Mouse (Mus musculus): ENCODE data around the gene Fancb. TPM values are rescaled to one million over a fixed set of nuclear protein-coding genes. Genes with fewer than 3 reads are reported as not detected.

The Fancb gene
- polyA plus RNA-seq (2012; fragmentation: generic; extraction: Trizol), result 0.70 TPM

DNA sequence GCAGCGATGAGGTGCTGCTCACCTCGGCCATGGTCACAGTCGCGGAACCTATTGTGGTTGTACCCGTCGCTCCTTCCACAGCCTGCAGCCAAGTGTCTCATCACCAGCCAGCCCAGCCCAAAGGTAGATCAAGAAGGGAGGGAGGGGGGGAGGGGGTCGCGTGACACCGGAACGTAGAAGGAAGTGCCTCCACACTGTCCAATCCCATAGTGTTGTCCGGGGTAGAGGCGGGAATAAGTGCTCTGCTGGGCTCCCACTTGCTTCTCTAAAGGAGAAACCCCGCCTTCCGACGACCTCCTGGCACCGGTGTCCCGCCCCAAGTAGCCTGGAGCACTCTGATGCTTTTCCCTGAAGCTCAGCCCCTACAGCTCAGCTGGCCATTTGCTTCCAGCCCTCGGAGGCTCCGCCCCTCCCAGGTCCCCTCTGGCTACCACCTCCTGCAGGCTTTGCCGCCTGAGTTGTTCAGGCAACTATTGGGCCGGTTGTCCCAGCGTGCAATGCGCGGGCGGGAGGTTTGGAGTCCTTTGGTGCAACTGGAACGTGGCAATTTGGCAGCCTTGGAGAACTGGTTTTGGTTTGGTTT is at the start of gene Fancb, which contains the start of gene Mospd2:
Fancb (plus strand) TSS at position 400 of the 583 bp plus-strand sequence.
Mospd2 (minus strand) TSS at position 183 of the 583 bp plus-strand sequence.
- TF ChIP-seq TCF12 (IDR thresholded peaks at IDR 0.05; ENCODE audit: insufficient read depth, poor library complexity, severe bottlenecking), result no peak
- TF ChIP-seq POLR2A (IDR thresholded peaks at IDR 0.05; ENCODE audit: insufficient read length, low read depth), result peak; percentile 61
- TF ChIP-seq USF1 (IDR thresholded peaks at IDR 0.05; ENCODE audit: low read depth), result peak; percentile 9
- TF ChIP-seq MYOG (IDR thresholded peaks at IDR 0.05; ENCODE audit: control insufficient read depth in 1 of 3, insufficient read depth in 1 of 3, insufficient read length in 2 of 3, low read depth in 2 of 3), result no peak
- TF ChIP-seq E2F4 (IDR thresholded peaks at IDR 0.05; ENCODE audit: insufficient read depth), result peak; percentile 87
- H3K36me3 ChIP-seq (ENCODE audit: control insufficient read depth, insufficient read depth), result no peaks in the 10 kb centered on the region

DNA sequence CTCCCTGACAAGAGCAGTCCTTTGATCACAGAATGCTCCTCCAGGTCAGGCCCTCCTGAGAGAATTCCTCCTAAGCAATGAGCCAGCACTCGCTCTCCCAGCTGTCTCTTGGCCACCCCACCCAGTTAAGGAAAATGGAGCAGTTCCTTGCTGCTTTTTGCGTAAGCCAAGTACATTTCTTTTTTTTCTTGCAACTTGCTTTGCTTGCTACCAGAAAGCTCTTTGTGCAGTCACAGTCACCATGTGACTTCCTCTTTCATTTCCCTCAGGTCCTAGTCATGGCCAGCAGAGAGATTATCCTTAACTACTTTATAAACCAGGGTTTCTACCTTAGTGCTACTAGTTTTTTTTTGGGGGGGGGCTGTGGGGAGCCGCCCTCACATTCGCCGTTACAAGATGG is 38.9 kb upstream of the Fancb start:
- no peak for TF ChIP-seq REST (IDR thresholded peaks at IDR 0.05; ENCODE audit: insufficient read depth, insufficient read length)
- no peak for TF ChIP-seq MYOG (IDR thresholded peaks at IDR 0.05; ENCODE audit: control insufficient read depth in 1 of 3, insufficient read depth in 1 of 3, insufficient read length in 2 of 3, low read depth in 2 of 3)
- no peak for TF ChIP-seq SRF (IDR thresholded peaks at IDR 0.05; ENCODE audit: control insufficient read depth, insufficient read length, low read depth)
- H3K4me3 ChIP-seq, result no peak overlapping the region
- no peak overlapping the region for H3ac ChIP-seq (ENCODE audit: control insufficient read depth, insufficient read length)
- no peaks in the 10 kb centered on the region for H3K79me2 ChIP-seq (ENCODE audit: control insufficient read depth, insufficient read depth)
- no peaks in the 10 kb centered on the region for H3K27me3 ChIP-seq (ENCODE audit: control insufficient read depth, insufficient read depth, insufficient read length)
- no peak overlapping the region for H3K4me2 ChIP-seq (ENCODE audit: low read depth)
- no peaks in the 10 kb centered on the region for H3K36me3 ChIP-seq (ENCODE audit: control insufficient read depth, insufficient read depth)

More for the DNA sequence above, at the start of gene Fancb, which contains the start of gene Mospd2:
- Histone ChIP-seq H3K4me2 (ENCODE audit: low read depth) (peak within 1 kb of the TSS; percentile 77), H3K79me2 (ENCODE audit: control insufficient read depth, insufficient read depth) (peaks cover 20% of the 10 kb centered on the region), H3ac (ENCODE audit: control insufficient read depth, insufficient read length) (no peak within 1 kb of the TSS), H3K27me3 (ENCODE audit: control insufficient read depth, insufficient read depth, insufficient read length) (no peaks in the 10 kb centered on the region), H3K4me3 (peak within 1 kb of the TSS; percentile 47)

DNA sequence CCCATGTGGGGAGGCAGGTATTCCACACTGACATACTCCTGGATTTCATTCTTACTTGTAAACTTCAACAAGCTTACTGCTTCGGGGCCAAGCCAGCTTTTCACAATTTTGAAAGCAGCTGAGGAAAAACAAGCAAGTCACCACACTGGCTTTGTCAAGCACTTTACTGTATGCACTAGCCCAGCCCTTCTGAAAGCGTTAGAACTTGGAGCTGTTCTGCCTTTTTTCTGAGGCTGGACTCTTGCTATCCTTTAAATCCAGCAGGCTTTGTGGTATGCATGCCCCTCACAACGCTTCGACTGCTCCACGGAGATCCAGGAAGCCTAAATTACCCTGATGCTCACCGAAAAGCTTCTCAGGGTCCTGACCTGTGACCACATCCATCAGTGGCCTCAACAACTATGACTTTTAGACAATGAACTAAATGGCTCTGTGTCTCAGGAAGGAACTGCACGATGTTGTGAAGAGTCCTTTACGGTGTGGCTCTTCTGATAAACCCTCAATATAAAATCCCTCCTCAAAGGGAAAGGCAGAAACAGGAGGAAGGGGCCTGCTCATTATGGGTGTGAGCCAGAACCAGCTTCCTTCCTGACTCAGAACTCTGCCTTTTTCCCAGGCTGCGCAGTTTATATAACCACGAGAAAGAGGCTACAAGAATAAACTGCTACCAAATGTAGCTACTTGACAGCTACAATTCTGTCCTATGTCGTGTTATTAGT is 28.4 kb upstream of the Fancb start:
- H3K27me3 ChIP-seq (ENCODE audit: control insufficient read depth, insufficient read depth, insufficient read length), result no peaks in the 10 kb centered on the region
- H3K36me3 ChIP-seq (ENCODE audit: control insufficient read depth, insufficient read depth), result no peaks in the 10 kb centered on the region
- no peak overlapping the region for H3ac ChIP-seq (ENCODE audit: control insufficient read depth, insufficient read length)
- H3K4me2 ChIP-seq (ENCODE audit: low read depth), result no peak overlapping the region
- no peak for TF ChIP-seq CEBPB (IDR thresholded peaks at IDR 0.05; ENCODE audit: insufficient read depth, poor library complexity, severe bottlenecking)
- TF ChIP-seq E2F4 (IDR thresholded peaks at IDR 0.05; ENCODE audit: insufficient read depth), result no peak
- TF ChIP-seq USF1 (IDR thresholded peaks at IDR 0.05; ENCODE audit: low read depth), result no peak
- no peak for TF ChIP-seq TCF12 (IDR thresholded peaks at IDR 0.05; ENCODE audit: insufficient read depth, poor library complexity, severe bottlenecking)
- no peak for TF ChIP-seq MYOD1 (IDR thresholded peaks at IDR 0.05; ENCODE audit: control insufficient read depth in 1 of 3, insufficient read length in 2 of 3, low read depth in 2 of 3)
- no peak overlapping the region for H3K4me3 ChIP-seq
- no peaks in the 10 kb centered on the region for H3K79me2 ChIP-seq (ENCODE audit: control insufficient read depth, insufficient read depth)

DNA sequence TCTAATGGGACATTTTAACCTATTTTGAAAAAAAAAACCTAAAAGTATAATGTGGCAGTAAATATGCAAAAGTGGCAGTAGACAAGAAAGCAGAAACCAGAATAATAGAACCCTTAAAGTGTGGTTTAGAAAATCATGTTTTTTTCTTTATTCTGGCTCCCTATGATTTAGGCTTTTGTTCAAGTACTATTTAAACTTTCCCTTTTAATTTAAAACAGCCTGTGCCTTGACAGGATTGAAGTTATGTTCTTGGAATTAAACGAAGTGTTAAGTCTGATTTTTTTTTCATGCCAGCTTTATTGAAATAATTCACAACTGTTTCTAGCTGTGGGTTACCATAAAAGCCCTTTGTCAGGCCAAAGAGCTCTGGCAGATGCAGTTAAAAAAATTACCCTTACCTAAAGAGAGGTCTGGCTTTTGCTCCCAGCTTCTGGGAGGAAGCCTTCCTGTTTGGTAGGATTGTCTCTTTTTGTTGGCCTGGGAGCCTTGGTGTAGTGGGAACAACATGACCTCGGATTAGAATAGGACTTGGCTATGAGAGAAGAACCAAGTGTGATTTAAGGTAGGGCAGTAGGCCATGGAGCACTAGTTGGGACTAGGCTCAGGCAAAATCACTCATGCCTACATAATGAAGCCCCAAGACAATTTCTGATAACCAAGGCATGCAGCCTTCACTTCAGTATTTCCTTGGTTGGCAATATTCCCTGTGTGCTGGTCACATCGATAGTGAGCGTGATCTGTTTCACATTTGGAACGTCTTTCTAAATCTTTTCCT is 27.6 kb upstream of the Fancb start:
- TF ChIP-seq POLR2AphosphoS2 (IDR thresholded peaks at IDR 0.05; ENCODE audit: insufficient read length, low read depth), result no peak
- TF ChIP-seq TCF12 (IDR thresholded peaks at IDR 0.05; ENCODE audit: insufficient read depth, poor library complexity, severe bottlenecking), result no peak
- TF ChIP-seq MYOG (IDR thresholded peaks at IDR 0.05; ENCODE audit: control insufficient read depth in 1 of 3, insufficient read depth in 1 of 3, insufficient read length in 2 of 3, low read depth in 2 of 3), result no peak
- no peak for TF ChIP-seq SRF (IDR thresholded peaks at IDR 0.05; ENCODE audit: control insufficient read depth, insufficient read length, low read depth)
- no peak for TF ChIP-seq REST (IDR thresholded peaks at IDR 0.05; ENCODE audit: insufficient read depth, insufficient read length)
- TF ChIP-seq POLR2A (IDR thresholded peaks at IDR 0.05; ENCODE audit: insufficient read length, low read depth), result no peak
- TF ChIP-seq USF1 (IDR thresholded peaks at IDR 0.05; ENCODE audit: low read depth), result no peak
- TF ChIP-seq MAX (IDR thresholded peaks at IDR 0.05; ENCODE audit: low read depth), result no peak
- no peak for TF ChIP-seq E2F4 (IDR thresholded peaks at IDR 0.05; ENCODE audit: insufficient read depth)
- TF ChIP-seq CEBPB (IDR thresholded peaks at IDR 0.05; ENCODE audit: insufficient read depth, poor library complexity, severe bottlenecking), result no peak
- no peak for TF ChIP-seq TCF3 (IDR thresholded peaks at IDR 0.05; ENCODE audit: insufficient read length, low read depth)
- no peak for TF ChIP-seq MYOD1 (IDR thresholded peaks at IDR 0.05; ENCODE audit: control insufficient read depth in 1 of 3, insufficient read length in 2 of 3, low read depth in 2 of 3)
- H3K27me3 ChIP-seq (ENCODE audit: control insufficient read depth, insufficient read depth, insufficient read length), result no peaks in the 10 kb centered on the region
- no peak overlapping the region for H3K4me3 ChIP-seq
- no peak overlapping the region for H3ac ChIP-seq (ENCODE audit: control insufficient read depth, insufficient read length)
- H3K36me3 ChIP-seq (ENCODE audit: control insufficient read depth, insufficient read depth), result no peaks in the 10 kb centered on the region
- H3K4me2 ChIP-seq (ENCODE audit: low read depth), result no peak overlapping the region
- no peaks in the 10 kb centered on the region for H3K79me2 ChIP-seq (ENCODE audit: control insufficient read depth, insufficient read depth)
